Mouse (Mus musculus) 3T3-L1 (cell line): ENCODE results near the gene Igsf3.
"Not testable (repeated sequence)": the region's sequence is repeated elsewhere in the genome, so short reads cannot be mapped to it uniquely, and the experiment has no call there.

Experiments used
- DNase-seq: peaks from one replicate; pipeline ENCODE4 v3.0.0-alpha.2; 2015; ENCODE audit warnings: low read depth, low spot score

Gene Igsf3

GRCm38 (mm10) chr3:101404620-101405415, 27.9 kb downstream of the Igsf3 start:
- DNase-seq, result no peak

- DNase-seq, result peak; percentile 25
Observed at GRCm38 (mm10) chr3:101405495-101405894, 28.6 kb downstream of the Igsf3 start.

GRCm38 (mm10) chr3:101406097-101406496, 29.2 kb downstream of the Igsf3 start:
- peak; percentile 68 for DNase-seq

- DNase-seq, result no peak
Observed at GRCm38 (mm10) chr3:101407568-101407967, 30.7 kb downstream of the Igsf3 start.

DNA sequence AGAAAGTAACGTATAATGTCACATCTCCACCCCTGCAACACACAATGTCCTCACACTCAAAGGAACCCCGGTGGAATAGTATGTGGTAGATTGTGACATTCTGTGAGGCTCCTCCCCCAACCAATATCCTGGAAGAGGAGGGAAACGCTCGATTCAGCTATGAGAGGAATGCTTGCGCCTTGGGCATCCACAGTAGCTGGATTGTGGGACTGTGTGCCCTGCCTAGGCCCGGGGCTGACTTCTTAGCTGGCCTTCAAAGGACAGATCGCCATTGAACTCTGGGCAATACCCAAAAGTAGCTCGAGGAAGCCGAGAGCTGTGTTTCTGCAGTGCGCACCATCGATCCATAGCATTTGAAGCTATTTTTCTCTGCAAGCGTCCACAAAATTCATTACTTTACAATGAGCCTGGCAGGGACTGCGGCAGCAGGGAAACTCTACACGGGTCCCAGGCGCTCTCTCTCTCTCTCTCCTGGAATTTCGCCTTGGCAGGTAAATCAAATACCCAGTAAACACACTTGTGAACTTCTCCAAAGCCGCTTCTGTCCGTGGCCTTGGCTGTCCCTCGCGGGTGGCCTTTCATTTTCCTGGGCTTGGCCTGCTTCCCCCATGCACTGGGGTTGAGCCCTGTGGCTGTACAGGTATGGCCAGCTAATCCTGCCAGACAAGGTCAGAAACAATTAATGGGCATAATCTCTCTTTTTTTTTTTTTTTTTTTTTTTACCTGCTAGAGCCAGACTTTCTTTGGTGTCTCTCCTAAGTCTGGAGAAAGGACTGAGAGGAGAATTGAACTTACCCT, 32.3 kb downstream of the Igsf3 start:
- no peak for DNase-seq

DNA sequence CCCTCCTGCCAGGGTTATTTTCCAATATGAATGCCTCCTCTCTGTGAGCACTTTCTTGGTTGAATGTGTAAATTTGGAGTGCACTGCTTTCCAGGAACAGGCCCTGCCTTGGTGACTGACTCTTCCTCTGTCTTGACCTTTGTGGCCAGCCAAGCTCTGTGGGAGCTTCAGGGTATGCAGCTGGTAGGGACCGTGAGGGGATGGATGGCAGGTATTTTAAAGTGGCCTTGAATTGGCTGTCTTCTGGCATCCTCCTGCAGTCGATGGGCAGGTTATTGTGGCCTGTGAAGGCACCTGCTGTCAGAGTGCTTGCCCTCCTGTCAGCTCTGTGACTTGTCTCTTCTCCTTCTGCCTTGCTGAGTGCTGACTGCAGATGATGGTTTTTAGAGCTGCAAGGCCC, 33.3 kb downstream of the Igsf3 start:
- DNase-seq, result no peak

DNA sequence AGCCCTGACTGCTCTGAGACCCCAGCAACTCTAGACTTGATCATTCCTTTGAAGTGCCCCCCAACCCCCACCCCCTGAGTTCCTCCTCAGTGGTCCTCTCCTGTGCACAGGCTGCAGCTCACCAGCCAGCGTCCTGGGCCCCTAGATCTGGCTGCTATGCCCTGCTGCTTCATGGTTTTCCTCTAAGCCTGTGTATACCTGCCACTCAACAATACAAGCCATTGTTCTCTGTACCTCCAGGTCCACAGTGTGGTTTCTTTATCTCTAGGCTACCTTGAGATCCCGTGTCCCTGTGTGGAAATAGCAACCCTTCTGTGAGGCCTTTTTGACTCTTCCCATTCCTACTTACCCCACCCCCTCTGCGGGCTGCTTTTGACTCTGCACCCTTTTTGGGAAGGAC, 33.9 kb downstream of the Igsf3 start:
- DNase-seq, result no peak

DNA sequence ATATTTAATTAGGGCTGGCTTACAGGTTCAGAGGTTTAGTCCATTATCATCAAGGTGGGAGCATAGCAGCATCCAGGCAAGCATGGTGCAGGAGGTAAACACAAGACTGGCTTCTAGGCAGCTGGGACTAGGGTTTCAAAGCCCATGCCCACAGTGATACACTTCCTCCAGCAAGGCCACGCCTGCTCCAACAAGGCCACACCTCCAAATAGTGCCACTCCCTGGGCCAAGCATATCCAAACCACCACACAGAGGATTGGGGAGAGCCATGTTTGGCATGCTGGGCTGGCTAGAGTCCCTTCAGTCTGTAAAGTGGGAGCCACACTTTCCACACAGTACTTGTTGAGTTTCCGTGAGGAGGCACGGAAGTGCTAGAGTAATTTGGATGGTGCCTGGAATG, 34.7 kb downstream of the Igsf3 start:
- no peak for DNase-seq

DNA sequence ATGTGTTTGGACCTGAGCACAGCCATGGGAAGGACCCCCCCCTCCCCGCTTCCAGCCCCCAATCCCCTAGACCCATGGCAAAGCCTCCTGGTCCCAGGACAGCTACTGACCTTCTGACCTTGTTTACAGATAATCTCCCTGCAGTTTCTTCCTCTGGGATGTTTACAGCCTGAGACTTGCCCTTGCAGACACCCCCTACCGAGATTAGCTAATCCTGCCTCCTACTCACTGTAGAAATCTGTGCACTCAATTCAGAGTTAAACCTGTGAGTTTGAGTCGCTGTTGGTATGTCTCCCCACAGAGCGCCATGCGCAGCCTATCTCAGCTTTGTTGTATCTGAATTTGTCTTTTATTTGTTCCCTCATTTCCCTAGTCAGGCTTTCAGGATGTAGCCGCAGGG, 35.2 kb downstream of the Igsf3 start:
- no peak for DNase-seq

DNA sequence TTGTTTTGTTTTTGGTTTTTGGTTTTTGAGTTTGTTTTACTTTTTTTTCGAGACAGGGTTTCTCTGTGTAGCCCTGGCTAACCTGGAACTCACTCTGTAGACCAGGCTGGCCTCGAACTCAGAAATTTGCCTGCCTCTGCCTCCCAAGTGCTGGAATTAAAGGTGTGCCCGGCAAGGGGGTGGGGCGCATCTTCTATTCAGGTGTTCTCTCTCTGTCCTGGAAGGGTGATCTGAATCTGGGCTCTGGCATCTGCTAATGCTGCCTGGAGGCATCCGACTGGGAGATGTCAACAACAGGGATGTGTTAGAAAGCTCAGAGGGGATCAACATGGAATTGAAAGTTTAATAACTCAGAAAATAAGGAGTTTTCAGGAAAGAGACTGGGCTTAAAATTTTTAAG, 36.1 kb downstream of the Igsf3 start:
- DNase-seq, result not testable (repeated sequence)

GRCm38 (mm10) chr3:101418740-101419652, 42.1 kb downstream of the Igsf3 start:
- no peak for DNase-seq

DNA sequence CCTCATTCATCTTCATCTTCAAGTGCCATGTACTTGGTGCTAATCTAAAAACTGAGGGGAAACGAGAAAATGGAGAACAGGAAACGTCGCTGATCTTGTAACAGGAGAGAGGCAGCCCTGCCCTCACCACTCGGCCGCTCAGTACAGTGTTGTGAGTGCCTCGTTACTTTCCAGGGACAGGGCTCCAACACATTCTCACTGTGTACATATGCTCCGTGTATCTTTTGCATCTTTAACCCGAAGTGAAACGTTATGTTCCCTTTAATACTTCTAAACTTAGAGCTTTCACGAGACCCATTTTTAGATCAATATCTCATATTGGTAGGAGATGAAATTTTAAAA, 42.7 kb downstream of the Igsf3 start:
- no peak for DNase-seq

DNA sequence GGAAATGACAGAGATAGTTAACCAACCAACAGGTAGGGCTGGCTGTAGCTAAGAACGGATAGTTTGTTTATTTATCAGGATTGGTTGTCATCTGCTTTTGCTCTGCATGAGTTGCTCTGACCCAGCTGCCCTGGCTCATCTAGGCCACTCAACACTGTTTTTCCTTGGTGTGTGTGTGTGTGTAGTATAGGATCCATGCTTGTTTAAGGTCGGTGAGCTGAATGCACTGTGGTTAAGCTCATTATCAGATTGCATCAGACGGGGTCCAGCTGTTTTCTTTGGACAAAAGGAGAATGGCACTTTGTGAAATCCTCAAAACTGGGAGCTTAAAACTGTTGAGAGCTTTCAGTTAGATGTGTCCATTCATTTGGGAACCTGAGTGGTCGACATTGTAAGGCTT, 46.3 kb downstream of the Igsf3 start:
- DNase-seq, result no peak

DNA sequence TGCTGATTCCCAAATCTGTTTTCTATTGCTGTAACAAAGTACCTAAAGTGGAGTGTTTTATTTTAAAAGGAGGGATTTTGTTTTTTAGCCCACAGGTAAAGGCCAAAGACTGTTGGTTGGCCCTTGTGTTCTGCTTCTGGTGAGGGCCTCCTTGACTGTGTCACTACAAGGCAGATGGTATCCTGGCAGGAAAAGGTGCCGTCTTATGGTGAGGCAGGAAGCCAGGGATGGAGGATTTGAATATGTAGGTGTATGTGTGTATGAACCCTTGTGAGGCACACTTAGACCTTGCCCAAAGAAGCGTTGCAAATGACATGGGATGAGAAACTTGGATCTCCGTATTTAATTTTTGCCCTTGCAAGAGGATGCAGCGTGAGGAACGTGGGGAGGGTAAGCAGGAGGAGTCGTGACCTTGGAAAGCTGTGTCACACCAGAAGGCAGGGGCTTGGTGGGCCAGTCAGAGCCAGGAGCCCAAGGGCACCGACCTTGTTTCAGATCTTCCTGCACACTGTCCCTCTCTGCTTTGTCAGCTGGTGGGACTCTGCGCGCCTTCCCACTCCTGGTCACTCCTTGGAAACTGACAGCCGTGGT, 47.5 kb downstream of the Igsf3 start:
- no peak for DNase-seq

DNA sequence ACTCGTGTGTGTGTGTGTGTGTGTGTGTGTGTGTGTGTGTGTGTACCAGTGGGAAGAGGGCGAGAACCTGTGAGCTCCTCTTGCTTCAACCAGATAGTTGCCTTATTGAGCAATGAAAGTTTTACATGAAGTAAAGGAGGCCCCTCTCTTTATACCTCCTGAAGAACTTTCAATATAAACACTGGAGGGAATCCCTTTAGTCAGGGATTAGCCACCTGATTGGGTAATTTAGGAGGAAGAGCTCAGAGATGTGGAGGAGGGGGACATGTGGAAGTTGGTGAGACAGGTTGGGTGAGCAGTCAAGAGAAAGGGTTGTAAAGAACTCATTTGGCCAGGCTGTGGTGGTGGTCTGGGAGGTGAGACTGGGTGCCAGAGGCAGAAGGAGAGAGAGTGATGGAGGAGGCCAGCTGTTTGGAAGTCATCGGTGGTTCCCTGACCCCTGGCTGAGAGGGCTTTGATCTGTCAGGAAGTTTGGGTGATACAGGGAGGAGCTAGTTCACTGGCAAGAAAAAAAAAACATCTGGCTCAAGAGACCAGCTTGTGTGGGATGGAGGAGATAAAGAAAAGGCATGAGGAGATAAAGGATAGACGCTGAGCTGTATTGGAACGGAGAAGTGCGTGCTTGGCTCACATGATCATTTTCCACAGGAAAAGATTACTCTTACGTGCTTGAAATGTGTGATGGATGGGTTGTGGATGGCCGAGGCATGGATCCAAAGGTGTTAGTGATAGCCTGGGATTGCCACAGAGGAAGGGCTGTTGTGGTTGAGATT, 53.3 kb downstream of the Igsf3 start:
- no peak for DNase-seq

- no peak for DNase-seq
Observed at GRCm38 (mm10) chr3:101430755-101431115, 53.9 kb downstream of the Igsf3 start.

DNA sequence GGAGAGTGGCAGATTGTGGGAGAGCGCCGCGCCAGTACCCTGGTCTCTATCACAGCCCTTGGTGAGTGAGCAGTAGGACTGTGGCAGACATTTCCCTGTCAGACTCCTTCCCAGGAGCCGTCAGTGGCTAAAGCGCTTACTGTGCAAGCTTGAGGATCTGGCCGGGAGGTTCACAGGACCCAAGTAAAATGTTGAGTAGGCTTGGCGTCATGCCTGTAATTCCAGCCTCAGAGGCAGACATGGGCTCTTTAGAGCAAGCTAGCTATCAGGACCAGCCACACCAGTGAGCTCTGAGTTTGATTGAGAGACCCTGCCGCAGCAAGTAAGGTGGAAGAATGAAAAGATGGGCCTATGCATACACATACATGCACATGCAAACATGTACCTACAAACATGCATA, 58.8 kb downstream of the Igsf3 start:
- DNase-seq, result no peak

- DNase-seq, result no peak
Observed at GRCm38 (mm10) chr3:101436469-101436868, 59.6 kb downstream of the Igsf3 start.

- DNase-seq, result no peak
Observed at GRCm38 (mm10) chr3:101437021-101437563, 60.2 kb downstream of the Igsf3 start.

DNA sequence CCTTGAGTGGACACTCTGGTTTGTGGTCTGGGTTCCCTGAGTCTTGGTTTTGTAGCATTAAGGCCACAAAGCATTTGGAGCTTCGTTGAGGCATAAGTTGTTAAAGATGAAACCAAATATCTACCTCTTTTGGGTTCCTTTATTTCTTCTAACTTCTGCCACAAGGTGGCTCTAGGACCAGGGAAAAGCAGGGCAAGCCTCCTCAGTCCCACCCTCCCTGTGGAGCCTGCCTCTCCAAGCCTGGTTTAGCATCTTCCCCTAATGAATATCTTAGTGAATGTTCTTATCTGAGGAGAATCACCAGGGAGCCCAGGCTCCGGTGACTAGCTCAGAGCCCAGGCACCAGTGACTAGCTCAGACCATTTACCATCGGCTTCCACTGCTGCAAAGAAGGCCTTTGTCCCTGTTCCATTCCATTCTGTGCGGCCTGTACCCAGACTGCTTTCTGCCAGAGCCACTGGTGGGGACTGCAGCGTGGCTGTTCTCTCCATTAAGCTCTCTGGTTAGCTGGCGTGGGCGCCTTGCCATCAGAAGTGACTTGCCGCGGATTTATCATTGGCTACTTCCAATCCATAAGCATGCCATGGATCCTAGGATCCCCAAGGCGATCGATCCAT, 66.5 kb downstream of the Igsf3 start:
- DNase-seq, result peak; percentile 38
